Mouse (Mus musculus) fibroblast of lung, adult 2 months (primary cell): ENCODE data around the gene Gm16223.

Source experiments
- DNase-seq: peaks from one replicate; pipeline ENCODE4 v3.0.0-alpha.2; 2011; ENCODE audit warnings: low read depth

The Gm16223 gene

DNA sequence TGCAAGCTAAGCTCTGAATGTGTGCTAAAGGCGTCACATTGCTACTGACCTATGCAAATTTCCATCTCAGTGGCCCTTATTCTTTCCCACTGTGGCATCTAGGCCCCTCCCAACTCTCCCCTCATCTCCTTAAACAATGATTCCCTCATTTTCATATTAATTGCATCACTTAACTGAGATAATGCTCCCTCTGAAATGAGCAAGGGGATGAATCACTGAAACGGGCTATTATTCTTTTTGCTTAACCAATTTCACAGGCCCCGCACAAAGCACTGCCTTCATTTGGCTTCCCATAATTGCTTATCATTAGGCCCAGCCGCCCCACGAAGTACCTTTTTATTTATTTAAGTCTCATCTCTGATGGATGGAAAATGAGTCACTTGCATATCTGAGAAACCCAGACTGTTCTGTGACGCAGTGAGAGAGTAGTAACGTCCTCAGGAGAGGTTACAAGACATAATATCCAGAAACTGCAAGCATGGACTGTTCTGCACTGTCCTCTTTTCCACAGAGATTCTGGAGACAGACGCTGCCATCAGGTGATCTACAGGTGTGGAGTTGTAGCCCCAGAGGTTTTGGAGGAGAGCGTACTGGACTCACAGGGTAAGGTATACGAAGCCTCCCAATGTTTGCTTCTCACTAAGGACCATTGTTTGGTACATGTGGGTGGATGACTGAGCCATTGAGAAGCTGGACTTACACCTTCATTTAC, at the start of gene Gm16223:
TSS of gene Gm16223 (plus strand) at position 485 of the 712 bp plus-strand sequence.
- DNase-seq: no peak

DNA sequence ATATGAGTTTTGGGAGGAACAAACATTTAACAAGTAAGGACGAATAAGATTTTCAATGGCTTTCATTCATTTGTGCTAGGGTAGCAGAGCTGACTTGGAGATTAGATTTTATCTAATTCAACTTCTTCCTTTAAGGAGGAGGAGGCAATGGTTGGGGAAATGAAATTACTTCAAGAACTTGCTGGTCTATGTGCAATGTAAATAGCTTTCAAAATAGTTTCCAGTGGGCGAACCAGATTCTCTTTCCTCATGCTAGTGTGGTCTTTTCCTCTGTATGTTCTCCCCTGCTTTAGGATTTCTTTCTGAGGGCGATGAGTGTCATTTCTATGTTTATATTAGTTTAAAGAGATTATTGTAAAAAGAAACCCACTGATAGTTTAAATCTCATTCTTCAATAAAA, 45.7 kb upstream of the Gm16223 start:
- no peak for DNase-seq

DNA sequence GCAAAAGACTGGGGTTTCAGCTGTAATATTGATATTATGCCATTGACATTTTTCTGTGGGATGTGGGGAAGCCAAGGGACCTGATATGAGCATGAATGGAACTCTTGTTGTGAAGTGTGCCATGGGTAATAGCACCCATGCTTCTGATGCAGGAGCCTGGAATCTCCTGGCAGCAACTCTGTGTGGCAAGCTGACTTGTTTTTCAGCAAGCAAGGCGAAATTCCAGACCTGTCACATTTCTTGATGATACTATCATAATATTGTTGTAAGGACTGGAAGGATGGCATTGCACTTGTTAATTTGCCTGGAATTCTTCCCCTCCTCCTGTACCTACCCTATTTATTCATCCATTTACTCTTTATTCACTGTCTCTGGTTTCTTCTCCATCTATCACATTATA, 44.2 kb upstream of the Gm16223 start:
- DNase-seq: no peak

DNA sequence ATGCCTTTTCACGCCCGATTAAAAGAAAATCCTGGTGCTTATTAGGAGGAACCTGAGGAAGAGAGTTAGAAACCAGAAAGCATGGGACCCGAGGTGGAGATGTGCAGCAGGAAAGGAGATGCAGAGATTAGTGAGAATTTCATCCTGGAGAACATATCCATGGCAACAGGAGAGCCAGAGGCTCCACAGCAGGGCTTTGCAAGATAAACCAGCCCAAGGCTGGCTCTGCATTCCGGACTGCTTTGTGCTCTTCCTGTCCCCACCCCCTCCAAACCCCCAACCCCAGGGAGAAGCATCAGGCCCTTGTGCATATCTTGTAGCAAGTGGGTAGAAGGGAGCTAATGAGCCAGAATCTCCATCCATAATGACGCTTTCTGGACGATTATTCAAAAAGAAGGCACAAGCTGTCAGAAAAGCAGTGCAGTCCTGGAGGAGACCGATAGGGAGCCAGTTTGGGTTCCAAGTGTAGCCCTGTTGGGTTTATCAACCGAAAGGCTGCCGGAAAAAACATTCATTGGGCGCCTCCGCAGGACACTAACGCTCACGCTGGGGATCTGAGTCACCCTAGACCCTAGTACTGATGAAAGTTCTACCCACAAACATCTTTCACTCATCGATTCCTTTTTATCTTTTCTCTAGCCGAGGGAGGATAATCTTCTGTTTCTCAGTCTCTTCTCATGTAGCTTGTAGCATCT, 31.2 kb upstream of the Gm16223 start:
- DNase-seq: no peak

DNA sequence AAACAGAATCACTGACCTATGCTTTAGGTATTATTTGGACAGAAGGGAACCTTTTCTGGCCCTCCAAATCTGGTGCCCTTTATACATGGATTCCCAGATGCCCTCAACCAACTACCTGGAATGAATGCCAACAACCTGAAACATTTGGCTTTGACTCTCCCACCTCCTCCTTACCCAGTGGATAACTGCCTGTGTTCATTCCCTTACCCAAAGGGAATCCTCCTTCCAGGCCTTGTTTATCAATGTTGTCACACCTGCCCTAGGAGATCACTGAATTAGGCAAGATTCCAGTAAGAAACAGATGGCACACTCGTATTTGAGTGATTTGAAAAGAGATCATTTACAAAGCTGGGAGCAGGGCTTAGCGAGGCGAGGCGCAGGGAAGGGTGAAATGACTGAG, 13.1 kb upstream of the Gm16223 start:
- no peak for DNase-seq

DNA sequence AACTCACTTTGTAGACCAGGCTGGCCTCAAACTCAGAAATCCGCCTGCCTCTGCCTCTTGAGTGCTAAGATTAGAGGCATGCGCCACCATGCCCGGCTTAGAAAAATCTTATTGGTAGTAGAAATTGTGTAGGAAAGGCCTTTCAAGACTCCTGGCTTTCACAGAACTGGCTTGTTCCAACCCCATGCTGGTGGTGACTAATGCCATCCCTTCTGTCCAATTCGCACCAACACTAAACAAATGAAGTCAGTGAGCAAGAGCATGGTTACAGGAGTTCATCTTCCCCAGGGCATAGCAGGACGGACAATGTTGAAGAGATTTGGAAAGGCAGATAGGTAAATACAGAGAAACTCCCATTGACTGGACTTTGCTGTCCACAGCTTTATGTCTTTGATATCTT, 12.6 kb upstream of the Gm16223 start:
- DNase-seq: no peak

DNA sequence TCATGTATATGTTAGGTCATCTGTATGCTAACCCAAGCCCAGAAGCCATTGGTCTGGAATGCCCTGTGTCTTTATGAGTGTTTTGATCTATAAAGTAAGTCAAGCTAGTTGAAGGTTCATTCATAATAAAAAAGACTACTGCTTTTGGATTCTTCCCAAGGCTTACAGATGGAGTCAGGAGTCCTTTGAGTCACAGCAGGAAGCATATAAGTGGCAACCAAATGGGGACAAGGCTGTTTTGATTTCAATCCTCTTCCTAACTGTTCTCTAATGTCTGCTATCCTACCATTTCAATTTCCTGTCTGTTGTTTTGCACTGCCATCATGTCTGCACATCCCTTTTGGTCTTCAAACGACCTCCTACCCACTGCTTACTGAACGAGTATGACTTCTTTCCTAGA, 2.7 kb upstream of the Gm16223 start:
- DNase-seq: no peak

DNA sequence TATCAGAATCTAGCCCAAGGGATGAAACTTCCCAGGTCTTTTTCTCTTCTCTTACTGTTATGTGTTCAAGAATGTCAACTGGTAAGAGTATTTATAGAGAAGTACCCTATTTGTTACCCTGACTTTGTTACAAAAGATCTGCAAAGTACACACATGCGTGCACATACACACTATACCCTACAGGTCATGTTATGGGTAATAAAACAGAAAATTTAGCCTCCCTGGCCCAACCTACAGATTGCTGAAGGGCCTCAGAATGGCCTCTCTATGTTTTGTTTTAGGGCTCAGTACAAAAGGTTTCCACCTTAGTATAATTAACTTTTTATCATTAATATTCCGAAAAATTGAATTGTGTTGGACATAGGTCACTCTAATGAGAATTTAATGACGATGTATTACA, 685 bp upstream of the Gm16223 start:
- DNase-seq: no peak

DNA sequence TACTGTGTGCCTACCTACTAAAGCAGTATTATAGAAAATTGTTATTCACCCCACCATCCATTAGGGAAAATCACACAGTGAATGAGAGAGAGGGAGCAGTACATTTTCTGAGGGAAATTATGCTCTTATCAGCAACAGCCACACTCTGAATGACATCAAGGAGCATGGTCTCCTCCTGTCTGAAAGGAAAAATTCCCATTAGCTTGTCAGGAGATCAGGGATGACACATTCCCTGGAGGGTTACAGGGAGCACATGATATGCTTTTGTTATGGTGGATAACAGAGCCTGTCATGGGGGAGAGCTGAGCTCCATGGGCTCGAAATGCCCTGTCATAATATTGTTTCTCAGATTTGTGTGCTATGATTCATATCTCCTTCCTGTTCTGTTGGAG, 424 bp downstream of the Gm16223 start:
- no peak for DNase-seq

DNA sequence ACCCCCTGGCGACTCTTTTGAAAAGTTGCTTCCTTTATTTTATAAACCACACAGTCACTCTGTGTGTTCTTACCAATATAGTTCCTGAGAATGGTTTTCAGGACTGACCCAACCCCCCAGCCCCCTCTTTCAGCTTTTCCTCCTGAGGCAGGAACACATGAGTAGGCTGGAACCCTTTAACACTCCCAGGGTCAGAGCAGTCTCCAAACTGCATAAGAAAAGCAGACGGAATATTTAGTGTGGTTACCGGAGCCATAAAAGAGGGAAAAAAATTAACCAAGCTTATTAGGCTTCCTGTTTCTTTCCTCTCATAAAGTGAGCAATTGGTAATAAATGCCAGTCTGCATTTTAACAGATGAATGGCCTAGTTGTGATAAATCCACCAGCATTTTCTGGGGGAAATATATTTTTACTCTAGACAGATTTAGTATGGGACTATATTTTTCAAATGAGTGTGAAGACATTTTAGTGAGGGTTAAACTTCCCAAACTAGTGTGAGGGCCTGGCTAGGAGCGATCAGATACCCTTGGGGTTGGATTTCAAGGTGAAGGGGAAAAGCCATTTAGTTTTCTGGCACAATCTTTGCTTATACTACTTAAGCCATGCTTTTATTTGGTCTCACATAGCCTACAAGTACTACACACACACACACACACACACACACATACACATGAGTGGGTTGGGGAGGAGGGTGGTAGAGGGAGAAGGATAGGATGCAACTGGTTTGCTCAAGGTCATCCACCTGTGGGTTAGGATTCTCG, 49.0 kb downstream of the Gm16223 start:
- no peak for DNase-seq

DNA sequence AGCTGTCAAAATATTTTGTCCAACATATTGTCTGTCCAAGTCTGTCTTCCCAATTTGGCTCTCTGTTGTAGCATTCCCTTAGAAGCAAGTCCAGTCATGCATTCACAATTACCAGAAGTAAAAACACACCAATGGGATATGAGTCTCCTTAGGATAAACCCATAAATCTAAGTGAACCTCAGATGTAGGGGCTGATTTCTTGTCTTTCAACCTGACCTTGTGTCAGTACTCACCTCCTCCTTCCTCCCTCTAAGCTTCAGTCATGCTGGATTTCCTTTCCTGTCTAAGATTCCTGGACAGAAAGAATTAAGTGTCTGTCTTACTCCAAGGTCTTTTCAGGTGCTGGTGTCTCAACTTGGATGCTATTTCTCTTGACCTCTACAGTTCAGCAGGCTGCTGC, 57.8 kb downstream of the Gm16223 start:
- no peak for DNase-seq

DNA sequence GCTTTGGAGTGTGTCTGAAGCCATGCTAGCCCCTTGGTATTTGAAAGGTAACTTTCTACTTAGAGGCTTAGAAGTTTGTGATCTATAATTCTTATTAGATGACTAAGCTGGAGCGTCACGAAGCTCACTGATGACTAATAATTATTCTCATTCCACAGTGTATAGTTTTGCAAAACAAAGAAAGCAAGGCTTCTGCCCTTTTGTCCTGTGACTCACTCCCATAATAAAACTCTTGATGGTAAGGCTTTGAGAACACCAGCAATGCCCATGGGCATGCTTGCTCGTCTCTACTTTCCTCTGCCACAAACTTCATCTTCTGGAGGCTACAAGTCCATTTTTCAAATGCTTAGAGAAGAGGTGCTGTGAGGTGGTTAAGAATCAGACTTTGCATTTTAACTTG, 87.9 kb downstream of the Gm16223 start:
- no peak for DNase-seq

DNA sequence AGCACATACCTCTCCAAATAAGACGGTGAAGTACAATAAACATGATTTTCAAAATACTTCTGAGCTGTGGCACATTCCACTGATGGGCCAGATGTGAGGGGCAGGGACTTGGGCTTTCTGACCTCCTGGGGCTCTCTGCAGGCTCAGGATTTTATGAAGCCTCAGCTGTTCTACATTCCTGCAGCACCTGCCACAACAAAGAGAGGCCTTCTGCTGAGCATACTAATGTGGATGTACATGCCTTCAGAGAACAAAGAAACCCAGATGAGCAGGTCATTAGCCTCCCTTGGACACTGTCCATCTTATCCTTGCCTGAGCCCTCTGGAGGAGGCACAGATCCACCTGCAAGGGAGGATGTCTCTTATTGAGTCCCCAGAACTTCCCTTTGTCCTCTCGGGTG, 97.0 kb downstream of the Gm16223 start:
- no peak for DNase-seq

DNA sequence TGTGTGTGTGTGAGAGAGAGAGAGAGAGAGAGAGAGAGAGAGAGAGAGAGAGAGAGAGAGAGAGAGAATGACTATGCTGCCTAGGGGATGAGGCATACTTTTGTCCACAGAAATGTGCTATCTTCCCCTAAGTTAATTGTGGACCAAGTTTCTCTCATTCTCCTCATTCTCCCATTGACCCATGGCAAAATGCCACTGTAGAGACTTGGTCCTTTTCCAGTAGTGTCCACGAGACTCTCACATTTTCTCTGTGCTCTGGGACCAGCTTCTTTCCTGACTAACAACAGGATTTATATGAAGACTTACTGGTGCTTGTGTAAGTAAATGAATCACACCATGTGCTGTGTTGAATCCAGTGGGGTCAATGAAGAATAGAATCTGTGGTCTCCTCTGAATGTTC, 98.6 kb downstream of the Gm16223 start:
- no peak for DNase-seq

DNA sequence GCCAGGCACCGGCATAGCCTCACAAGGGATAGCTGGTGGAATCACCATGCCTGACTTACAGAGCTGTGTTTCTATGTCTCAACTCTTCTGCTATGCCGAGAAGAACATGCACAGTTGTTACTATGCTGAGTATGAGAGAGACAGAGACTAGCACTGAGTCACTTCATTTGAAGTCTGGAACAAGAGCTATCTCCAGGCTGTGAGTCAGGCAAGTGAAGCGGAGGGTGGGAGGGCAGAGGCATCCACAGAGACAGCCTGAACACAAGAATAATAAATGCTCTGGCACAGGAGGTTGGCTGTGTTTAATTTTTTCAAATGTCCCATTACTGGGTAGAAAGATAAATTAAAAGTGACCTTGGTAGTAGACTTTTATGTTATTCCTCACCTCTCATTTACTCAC, 100.3 kb downstream of the Gm16223 start:
- no peak for DNase-seq

DNA sequence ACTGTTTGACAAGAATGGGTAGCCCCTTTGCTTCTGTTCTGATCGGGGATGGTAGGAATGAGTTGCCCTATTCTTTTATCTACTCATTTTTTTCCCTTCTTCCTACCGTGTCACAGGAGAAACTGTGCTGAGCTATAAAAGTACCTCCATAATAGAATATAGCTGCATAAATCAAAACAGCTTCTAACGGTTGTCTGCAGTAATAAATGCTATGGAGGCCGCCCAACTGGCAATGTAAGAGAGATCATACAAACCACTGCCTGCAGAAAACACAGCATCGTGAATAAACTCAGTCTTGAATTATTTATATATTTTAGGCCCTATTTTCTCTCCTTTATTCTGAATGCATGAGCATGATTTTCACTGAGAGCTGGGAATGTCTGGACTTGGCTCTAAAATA, 101.0 kb downstream of the Gm16223 start:
- DNase-seq: no peak

DNA sequence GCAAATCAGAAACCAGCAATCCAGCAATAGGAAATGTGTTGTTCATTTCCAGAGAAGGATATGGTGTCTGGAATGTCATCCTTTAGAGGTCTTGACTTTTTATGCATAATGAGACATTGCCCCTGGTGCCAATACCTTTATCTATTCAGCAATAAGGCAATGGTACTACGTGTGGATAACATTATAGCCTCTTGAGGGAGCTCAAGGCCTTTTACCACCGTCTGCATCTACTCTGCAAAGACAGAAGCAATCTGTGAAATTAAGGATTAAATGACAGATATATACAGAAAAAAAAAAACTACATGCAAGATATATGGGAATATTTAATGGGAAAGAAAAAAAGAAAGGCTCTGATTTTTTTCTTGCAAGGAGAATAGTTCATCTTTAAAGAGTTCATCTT, 106.3 kb downstream of the Gm16223 start:
- DNase-seq: no peak

DNA sequence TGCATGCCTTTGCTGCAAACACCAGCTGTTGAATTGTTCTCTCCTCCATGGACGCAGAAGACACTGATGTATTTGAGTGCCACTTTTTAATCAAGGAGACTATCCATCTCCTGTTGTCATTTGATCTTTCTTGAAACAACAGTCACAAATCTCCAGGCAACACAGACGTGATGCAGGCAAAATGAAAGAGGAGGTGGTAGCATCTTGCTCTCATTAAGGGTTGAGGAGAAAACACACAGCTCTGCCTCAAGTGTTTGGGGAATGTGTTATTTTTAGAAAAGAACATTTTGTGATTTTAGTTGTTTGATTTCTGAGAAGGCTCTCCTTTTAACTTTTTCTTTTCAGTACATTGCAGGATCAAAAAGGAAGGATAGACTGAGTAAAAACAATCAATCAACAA, 107.7 kb downstream of the Gm16223 start:
- DNase-seq: no peak

DNA sequence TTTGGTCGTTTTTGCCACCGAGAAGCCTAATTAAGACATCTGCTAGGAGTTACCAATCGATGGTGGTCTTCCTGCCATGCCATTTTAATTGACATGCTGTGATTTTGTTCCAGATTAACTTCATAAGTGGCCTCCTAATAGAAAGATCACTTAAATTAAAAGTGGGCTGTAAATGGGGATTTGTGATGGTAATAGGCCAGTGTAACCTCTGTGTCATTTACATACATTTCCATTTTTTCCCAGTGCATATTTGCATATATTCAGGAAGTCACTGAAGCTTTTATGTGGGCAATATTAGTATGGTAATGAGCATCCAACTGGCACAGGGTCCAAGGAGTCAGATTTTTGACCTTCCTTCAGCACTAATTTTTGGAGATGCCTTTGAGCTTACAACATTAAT, 130.7 kb downstream of the Gm16223 start:
- no peak for DNase-seq

DNA sequence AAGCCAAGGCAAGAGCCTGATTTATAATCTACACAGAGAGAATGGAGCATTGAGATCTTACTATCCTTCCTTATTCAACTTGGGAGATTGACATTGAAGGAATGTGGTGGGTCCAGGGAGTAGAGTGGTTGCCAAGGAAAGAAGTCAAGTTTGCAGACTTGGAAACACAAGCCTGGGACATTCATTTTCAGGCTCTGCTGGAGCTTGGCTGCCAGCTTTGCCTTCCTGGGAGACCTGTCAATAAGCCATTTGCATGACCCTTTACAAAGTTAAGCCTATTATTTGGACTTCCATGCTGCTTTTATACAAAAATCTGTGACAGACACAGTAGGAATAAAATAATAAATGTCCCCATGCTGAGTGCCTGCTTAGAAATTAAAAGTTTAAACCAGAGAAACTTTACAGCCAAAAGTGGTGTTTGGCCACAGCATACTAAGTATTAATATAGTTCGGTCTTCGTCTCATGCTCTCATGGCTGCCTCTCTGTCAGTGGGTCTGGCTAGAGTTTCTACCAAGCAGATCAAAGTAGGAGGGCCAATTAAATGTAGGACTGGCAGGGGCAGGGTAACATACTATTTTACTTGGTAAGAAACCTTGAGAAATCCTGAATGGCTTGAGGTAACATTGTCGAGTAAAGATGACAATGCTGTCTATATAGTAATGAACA, 139.8 kb downstream of the Gm16223 start:
- no peak for DNase-seq

DNA sequence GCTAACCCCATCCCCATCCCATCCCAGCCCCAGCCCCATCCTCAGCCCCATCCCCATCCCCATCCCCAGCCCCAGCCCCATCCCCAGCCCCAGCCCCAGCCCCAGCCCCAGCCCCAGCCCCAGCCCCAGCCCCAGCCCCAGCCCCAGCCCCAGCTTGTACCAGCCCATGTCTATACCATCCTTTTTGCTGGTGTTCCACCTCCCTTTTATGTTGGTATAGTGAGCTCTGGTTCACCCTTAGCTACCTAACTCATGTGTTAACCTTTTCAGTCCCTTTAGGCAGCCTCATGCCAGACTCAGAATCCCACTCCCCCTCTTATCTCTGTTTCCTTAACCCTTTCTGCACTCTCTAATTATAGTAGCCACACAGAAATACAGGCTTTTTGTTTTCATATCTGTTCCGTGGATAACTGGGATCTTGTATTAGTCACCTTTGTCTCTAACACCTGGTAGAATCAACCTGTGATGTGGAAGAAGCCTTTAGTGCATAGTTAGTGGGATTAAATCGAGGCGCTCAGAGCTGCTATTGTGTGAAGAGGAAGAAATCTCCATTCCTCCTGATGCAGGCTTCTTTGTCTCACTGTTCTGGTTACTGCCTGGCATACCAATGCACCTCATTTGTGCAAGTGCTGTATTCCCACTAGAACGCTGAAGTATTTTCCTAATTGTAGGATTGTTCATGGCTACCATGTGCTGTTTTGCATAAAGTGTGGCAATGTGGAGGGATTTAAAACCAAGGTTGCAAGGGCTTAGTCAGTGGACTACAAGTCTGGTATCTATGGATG, 144.0 kb downstream of the Gm16223 start:
- DNase-seq: no peak

DNA sequence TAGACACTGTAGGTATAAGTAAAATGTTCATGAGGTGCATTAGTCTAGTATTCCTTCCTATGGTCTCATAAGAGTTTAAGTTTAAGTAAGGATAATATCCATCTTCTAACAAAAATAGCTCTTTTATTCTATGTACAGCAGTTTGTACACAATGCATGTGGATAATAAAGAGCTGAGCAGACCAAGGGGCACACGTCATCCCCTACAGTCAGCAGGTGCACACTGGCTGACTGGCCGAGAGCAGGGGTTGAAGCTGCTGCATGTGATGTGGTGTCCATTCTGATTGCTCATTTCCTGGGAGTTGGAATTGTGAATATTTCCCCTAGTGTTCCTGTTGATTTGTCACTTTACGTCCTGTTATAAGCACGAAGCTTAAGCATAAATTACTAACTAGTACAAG, 144.6 kb downstream of the Gm16223 start:
- no peak for DNase-seq
